Mouse (Mus musculus): ENCODE results near the gene Evc. TPM values are rescaled to one million over a fixed set of nuclear protein-coding genes. Genes with fewer than 3 reads are reported as not detected.

The Evc gene
- polyA plus RNA-seq, 1 experiment from 2014 or later, result 3.5 TPM

DNA sequence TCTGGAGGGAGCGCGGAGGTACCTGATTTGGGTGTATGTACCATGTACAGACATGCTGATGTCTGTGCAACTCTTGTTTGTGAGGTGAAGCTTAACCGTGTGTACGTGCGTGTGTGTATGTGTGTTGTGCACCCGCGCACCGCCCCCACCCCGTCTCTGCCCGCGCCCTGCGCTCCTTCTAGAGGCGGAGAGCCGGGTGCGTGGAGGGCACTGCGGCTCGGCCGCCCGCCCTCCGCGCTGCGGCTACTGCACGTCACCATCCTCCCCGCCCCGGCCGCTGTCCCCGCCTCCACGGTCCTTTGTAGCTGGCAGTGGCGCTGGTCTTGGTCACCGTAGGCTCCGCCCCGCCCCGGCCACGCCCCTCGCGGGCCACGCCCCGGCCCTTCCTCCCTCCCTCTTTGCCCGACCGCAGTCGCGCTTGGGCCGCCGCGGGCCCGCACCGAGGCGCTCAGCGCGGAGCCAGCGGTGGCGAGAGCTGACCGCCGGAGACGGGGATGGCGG, 95.0 kb downstream of the Evc start, which contains the start of gene Crmp1:
Gene Crmp1, plus strand, starts transcription at position 290 of the 501 bp plus-strand sequence.
- peak within 1 kb of the TSS; percentile 31 for H3K4me3 ChIP-seq
- H3K4me1 ChIP-seq (replicated peaks), result peaks cover 25% of the 10 kb centered on the region
- peak; percentile 47; the same call in 1 of the 2 replicates for ATAC-seq (replicated peaks; ENCODE audit: insufficient number of reproducible peaks, insufficient read depth, low FRiP score, low read depth)
- no peak within 1 kb of the TSS for H3K27ac ChIP-seq
- no peak within 1 kb of the TSS for H3K9ac ChIP-seq
- 2% methylated on average over 35 of the region's 56 CpGs for WGBS
- no peaks in the 10 kb centered on the region for H3K9me3 ChIP-seq (replicated peaks)
- H3K36me3 ChIP-seq, result no peaks in the 10 kb centered on the region
- H3K27me3 ChIP-seq, result peaks cover 91% of the 10 kb centered on the region
- peak within 1 kb of the TSS; percentile 61 for H3K4me2 ChIP-seq

- ATAC-seq (replicated peaks; ENCODE audit: insufficient number of reproducible peaks, insufficient read depth, low FRiP score, low read depth), result no peak
- 16% methylated on average over 9 of the region's 9 CpGs for WGBS
- Histone ChIP-seq H3K9me3 (replicated peaks) (no peaks in the 10 kb centered on the region), H3K27ac (no peak overlapping the region), H3K4me3 (no peak overlapping the region; the same call in 1 of the 2 replicates), H3K27me3 (peaks cover 90% of the 10 kb centered on the region), H3K36me3 (no peaks in the 10 kb centered on the region), H3K9ac (no peak overlapping the region), H3K4me1 (replicated peaks) (peaks cover 25% of the 10 kb centered on the region), H3K4me2 (peak overlapping the region; percentile 61; the same call in 1 of the 2 replicates)
Observed at GRCm38 (mm10) chr5:37241224-37241623, 95.5 kb downstream of the Evc start.

DNA sequence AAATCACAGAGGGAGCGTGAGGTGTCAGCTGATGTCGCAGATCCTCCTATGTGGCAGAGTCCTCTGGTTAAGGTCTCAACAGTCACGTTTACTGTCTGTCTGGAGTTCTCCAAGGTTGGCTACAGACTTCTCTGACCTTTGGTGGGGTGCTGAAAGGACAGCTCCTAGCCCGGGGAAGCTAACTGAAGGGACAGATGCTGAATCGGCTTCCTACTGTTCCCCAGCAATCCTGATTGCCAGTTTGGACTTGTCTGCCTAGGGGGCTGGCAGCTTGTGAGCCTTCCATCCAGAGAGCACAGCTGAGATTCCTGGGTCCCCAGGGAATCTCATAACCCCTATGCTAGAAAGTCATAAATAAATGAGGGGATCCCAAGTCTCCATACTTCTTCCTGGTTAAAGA, 96.1 kb downstream of the Evc start:
- H3K27me3 ChIP-seq, result peaks cover 90% of the 10 kb centered on the region
- H3K4me2 ChIP-seq, result no peak overlapping the region
- 4% methylated on average over 5 of the region's 5 CpGs for WGBS
- no peak overlapping the region for H3K27ac ChIP-seq
- H3K36me3 ChIP-seq, result no peaks in the 10 kb centered on the region
- ATAC-seq (replicated peaks; ENCODE audit: insufficient number of reproducible peaks, insufficient read depth, low FRiP score, low read depth), result no peak
- no peaks in the 10 kb centered on the region for H3K9me3 ChIP-seq (replicated peaks)
- peaks cover 19% of the 10 kb centered on the region for H3K4me1 ChIP-seq (replicated peaks)
- H3K4me3 ChIP-seq, result no peak overlapping the region
- no peak overlapping the region for H3K9ac ChIP-seq

Other genes starting within 250 kb of the Evc start
- 7.5 and 15.9 TPM in 2 replicates for gene Crmp1, start 95.0 kb downstream of the Evc start, polyA plus RNA-seq (2015; fragmentation: Nextera tagmentation; extraction: Ambion mirVana)
- 6.8 and 10.5 TPM in 2 replicates for gene Evc2, start 1.6 kb upstream of the Evc start, polyA plus RNA-seq (2015; fragmentation: Nextera tagmentation; extraction: Ambion mirVana)